Mouse (Mus musculus): ENCODE results near the gene Gpr107.

- TF ChIP-seq POLR2A (IDR thresholded peaks at IDR 0.05; ENCODE audit: low read depth, low read length), result no peak
- no peak for TF ChIP-seq CTCF (IDR thresholded peaks at IDR 0.05; ENCODE audit: borderline replicate concordance, insufficient read depth, low read length)
Measured at GRCm38 (mm10) chr2:31211204-31211603, 59.1 kb downstream of the Gpr107 start.
